Comparison of ENCODE assay signal across 8 mouse cellular contexts in genomic region chr7:118995671-118996070, GRCm38 (mm10). TPM values are rescaled to one million over a fixed set of nuclear protein-coding genes. Genes with fewer than 3 reads are reported as not detected.
DNase-seq lines count a peak whose midpoint lies in the region; ATAC-seq lines count a peak whose summit lies in the region.

No protein-coding gene starts in this region.

- peak; percentile 29; the same call in 1 of the 2 replicates for ATAC-seq in embryonic facial prominence, embryonic 12.5 days (ENCODE audit: insufficient number of reproducible peaks, insufficient read depth, low FRiP score, low TSS enrichment)
- ATAC-seq in hindbrain, embryonic 16.5 days, result peak; percentile 34
- ATAC-seq in neural tube, embryonic 12.5 days (ENCODE audit: low FRiP score, low read depth), result peak; percentile 27

- H3K9ac ChIP-seq in embryonic facial prominence, embryonic 12.5 days, result no peak overlapping the region; the same call in 1 of the 2 replicates
- H3K9ac ChIP-seq in hindbrain, embryonic 16.5 days (ENCODE audit: low read depth, low read length), result peak overlapping the region; percentile 79; the same call in 1 of the 2 replicates
- H3K9ac ChIP-seq in neural tube, embryonic 12.5 days, result no peak overlapping the region

- H3K4me1 ChIP-seq in embryonic facial prominence, embryonic 12.5 days, result peaks cover 30% of the 10 kb centered on the region
- H3K4me1 ChIP-seq in hindbrain, embryonic 16.5 days (ENCODE audit: control insufficient read depth, insufficient read depth, low read depth, low read length), result peaks cover 48% of the 10 kb centered on the region
- H3K4me1 ChIP-seq in neural tube, embryonic 12.5 days, result peaks cover 51% of the 10 kb centered on the region

- peak overlapping the region; percentile 56 for H3K4me3 ChIP-seq in embryonic facial prominence, embryonic 12.5 days
- H3K4me3 ChIP-seq in hindbrain, embryonic 16.5 days (ENCODE audit: low read length), result peak overlapping the region; percentile 64
- H3K4me3 ChIP-seq in neural tube, embryonic 12.5 days, result peak overlapping the region; percentile 66

- no peak overlapping the region for H3K27ac ChIP-seq in embryonic facial prominence, embryonic 12.5 days
- H3K27ac ChIP-seq in hindbrain, embryonic 16.5 days (ENCODE audit: low read depth, low read length), result no peak overlapping the region
- no peak overlapping the region for H3K27ac ChIP-seq in neural tube, embryonic 12.5 days

- peak overlapping the region; percentile 82 for H3K4me2 ChIP-seq in embryonic facial prominence, embryonic 12.5 days (replicated peaks)
- peak overlapping the region; percentile 89 for H3K4me2 ChIP-seq in hindbrain, embryonic 16.5 days (ENCODE audit: low read length)
- H3K4me2 ChIP-seq in neural tube, embryonic 12.5 days (replicated peaks), result peak overlapping the region; percentile 80

- no peaks in the 10 kb centered on the region for H3K9me3 ChIP-seq in embryonic facial prominence, embryonic 12.5 days
- H3K9me3 ChIP-seq in hindbrain, embryonic 16.5 days (ENCODE audit: control insufficient read depth, low read length), result no peaks in the 10 kb centered on the region
- no peaks in the 10 kb centered on the region for H3K9me3 ChIP-seq in neural tube, embryonic 12.5 days

- DNase-seq in kidney, postnatal 4 days, result peak; percentile 9 to 21
- DNase-seq in kidney, adult 11 months, result no peak
- no peak for DNase-seq in ovary, adult 18-20 months (ENCODE audit: low spot score)
- no peak for DNase-seq in layer of hippocampus, postnatal 10 days (ENCODE audit: low spot score in 2 of 2)
- no peak for DNase-seq in frontal cortex, postnatal 10 days (ENCODE audit: low spot score in 2 of 2)

- H3K36me3 ChIP-seq in embryonic facial prominence, embryonic 12.5 days, result no peaks in the 10 kb centered on the region
- no peaks in the 10 kb centered on the region for H3K36me3 ChIP-seq in hindbrain, embryonic 16.5 days (ENCODE audit: control insufficient read depth, insufficient read depth, low read length)
- no peaks in the 10 kb centered on the region for H3K36me3 ChIP-seq in neural tube, embryonic 12.5 days

- no peaks in the 10 kb centered on the region for H3K27me3 ChIP-seq in embryonic facial prominence, embryonic 12.5 days
- H3K27me3 ChIP-seq in hindbrain, embryonic 16.5 days (replicated peaks; ENCODE audit: control insufficient read depth, insufficient read depth, low read length), result no peaks in the 10 kb centered on the region
- no peaks in the 10 kb centered on the region for H3K27me3 ChIP-seq in neural tube, embryonic 12.5 days (replicated peaks)

- WGBS in embryonic facial prominence, embryonic 12.5 days, result 10% methylated on average over 14 of the region's 14 CpGs
- 8% methylated on average over 14 of the region's 14 CpGs for WGBS in hindbrain, embryonic 16.5 days
- WGBS in neural tube, embryonic 12.5 days, result 10% methylated on average over 14 of the region's 14 CpGs

RNA-seq across cellular contexts. Expression of gene Gprc5b, which starts 0.7 kb away (rescaled TPM):
- 9.2 and 10.5 TPM in 2 replicates for polyA plus RNA-seq in embryonic facial prominence, embryonic 12.5 days (2016; fragmentation: Nextera tagmentation; extraction: Ambion mirVana)
- polyA plus RNA-seq in hindbrain, embryonic 16.5 days (2015; fragmentation: Nextera tagmentation; extraction: Ambion mirVana), result 7.3 and 8.4 TPM in 2 replicates
- 10.3 and 14.4 TPM in 2 replicates for polyA plus RNA-seq in neural tube, embryonic 12.5 days (2016; fragmentation: Nextera tagmentation; extraction: Ambion mirVana)
- 10 to 100 TPM; 43.1 to 44.1 TPM for total RNA-seq in layer of hippocampus, postnatal 10 days (2021)

Comparison
In these comparisons a context has a peak if more than half of its experiments do, and no peak if none do; other contexts are left out.
1. DNase-seq: peak in kidney, postnatal 4 days (2 of 2); none in kidney, adult 11 months (single experiment), ovary, adult 18-20 months (single experiment), layer of hippocampus, postnatal 10 days (0 of 2) and frontal cortex, postnatal 10 days (0 of 2).
2. Peak in every context shown above with its lines, with median percentiles within 50 percentile points of each other: ATAC-seq, H3K4me2 ChIP-seq and H3K4me3 ChIP-seq.